Mouse (Mus musculus) heart, postnatal 25 days (tissue): ENCODE measurements around the gene Mutyh. TPM values are rescaled to one million over a fixed set of nuclear protein-coding genes. Genes with fewer than 3 reads are reported as not detected.
A peak's percentile ranks its signal among the peaks of the same experiment; 100 is the strongest.
"Not testable (repeated sequence)": the region's sequence is repeated elsewhere in the genome, so short reads cannot be mapped to it uniquely, and the experiment has no call there.

Experiments used
- DNase-seq: peaks from one replicate; pipeline ENCODE4 v3.0.0; 2022; ENCODE audit warnings: low spot score
- intact Hi-C: fragments of 180-260 bp; cut with DNase I; formaldehyde crosslinking; loops from one replicate; pipeline ENCODE4 v1.15.1; 2025
- total RNA-seq, 2 experiments: library from RNA; stranded (reverse); gene quantifications; 2 replicates each; pipeline ENCODE4 v1.2.3; 2021

Gene Mutyh
- total RNA-seq, 2 experiments from 2014 or later = 1.5 to 1.6 TPM

- intact Hi-C loops = no loop called here
These were observed 10.0 kb downstream of the Mutyh start for GRCm38 (mm10) chr4:116817486-116817885.

GRCm38 (mm10) chr4:116819968-116820901, 12.7 kb downstream of the Mutyh start:
- no peak for DNase-seq
- intact Hi-C loops = no loop called here

More at GRCm38 (mm10) chr4:116817486-116817885, 10.0 kb downstream of the Mutyh start:
- DNase-seq = no peak

GRCm38 (mm10) chr4:116820902-116821693, 13.6 kb downstream of the Mutyh start:
- peak; percentile 61 for DNase-seq
- intact Hi-C loops = no loop called here

GRCm38 (mm10) chr4:116821694-116822016, 14.1 kb downstream of the Mutyh start, which contains the start of gene Hpdl:
Hpdl (minus strand) TSS chr4:116821707.
- DNase-seq = no peak
- intact Hi-C loops = no loop called here

- peak; percentile 31 for DNase-seq
- intact Hi-C loops = loop anchor here (5.0 kb wide), 1 partner anchor 313 kb away; no protein-coding TSS in a partner anchor
These were observed 17.1 kb downstream of the Mutyh start for GRCm38 (mm10) chr4:116824541-116825004.

GRCm38 (mm10) chr4:116827819-116828218, 20.3 kb downstream of the Mutyh start:
- intact Hi-C loops = loop anchor here (2.0 to 5.0 kb wide), 2 partner anchors 163 to 309 kb away; no protein-coding TSS in a partner anchor
- no peak for DNase-seq

- intact Hi-C loops = loop anchor here (2.0 to 5.0 kb wide), 2 partner anchors 161 to 308 kb away; no protein-coding TSS in a partner anchor
These were observed 22.0 kb downstream of the Mutyh start for GRCm38 (mm10) chr4:116829364-116830069.

GRCm38 (mm10) chr4:116830070-116830368, 22.5 kb downstream of the Mutyh start:
- intact Hi-C loops = no loop called here
- DNase-seq = no peak

More at GRCm38 (mm10) chr4:116829364-116830069, 22.0 kb downstream of the Mutyh start:
- no peak for DNase-seq

- intact Hi-C loops = no loop called here
- no peak for DNase-seq
These were observed 31.5 kb downstream of the Mutyh start for GRCm38 (mm10) chr4:116838999-116839398.

- DNase-seq, intact Hi-C loops: not testable (repeated sequence)
These were observed 32.6 kb downstream of the Mutyh start for GRCm38 (mm10) chr4:116840096-116840495.

- intact Hi-C loops = no loop called here
These were observed 33.3 kb downstream of the Mutyh start for GRCm38 (mm10) chr4:116840841-116841240.

GRCm38 (mm10) chr4:116844324-116844723, 36.8 kb downstream of the Mutyh start:
- intact Hi-C loops = no loop called here
- no peak for DNase-seq

More at GRCm38 (mm10) chr4:116840841-116841240, 33.3 kb downstream of the Mutyh start:
- no peak for DNase-seq

- DNase-seq = no peak
- intact Hi-C loops = loop anchor here (5.0 kb wide), 1 partner anchor 107 kb away; no protein-coding TSS in a partner anchor
These were observed 42.4 kb downstream of the Mutyh start for GRCm38 (mm10) chr4:116849901-116850300.

GRCm38 (mm10) chr4:116854286-116854685, 46.8 kb downstream of the Mutyh start:
- DNase-seq = no peak
- intact Hi-C loops = no loop called here

- DNase-seq = no peak
- intact Hi-C loops = no loop called here
These were observed 49.7 kb downstream of the Mutyh start for GRCm38 (mm10) chr4:116857203-116857602.

- DNase-seq = no peak
- intact Hi-C loops = no loop called here
These were observed 52.2 kb downstream of the Mutyh start for GRCm38 (mm10) chr4:116859711-116860110.

- intact Hi-C loops = no loop called here
- DNase-seq = no peak
These were observed 54.5 kb downstream of the Mutyh start for GRCm38 (mm10) chr4:116862023-116862422.
